9 mouse cellular contexts compared by ENCODE assay signal in genomic region chr5:116288849-116289570, GRCm38 (mm10). TPM values are rescaled to one million over a fixed set of nuclear protein-coding genes. Genes with fewer than 3 reads are reported as not detected.
DNase-seq lines count a peak whose midpoint lies in the region; ATAC-seq lines count a peak whose summit lies in the region.
"Had no signal": no experiment of that assay in that cellular context is flagged by ENCODE, and none has a peak within 500 bp of the region (broad histone marks: within the 10 kb centered on the region; RNA-seq: fewer than 3 reads in every experiment).

TSS of gene Ccdc60 (minus strand) at chr5:116288985.

- peak within 1 kb of the TSS; percentile 53 for H3K4me2 ChIP-seq in heart, embryonic 16.5 days (ENCODE audit: low read depth, low read length)
- H3K4me2 ChIP-seq in limb, embryonic 11.5 days (ENCODE audit: low read depth, severe bottlenecking): peak within 1 kb of the TSS; percentile 34
- peak within 1 kb of the TSS; percentile 36 for H3K4me2 ChIP-seq in midbrain, embryonic 13.5 days (replicated peaks)

- H3K27me3 ChIP-seq in heart, embryonic 16.5 days (ENCODE audit: control insufficient read depth, insufficient read depth, low read length): no peaks in the 10 kb centered on the region; the same call in 1 of the 2 replicates
- H3K27me3 ChIP-seq in limb, embryonic 11.5 days (ENCODE audit: control insufficient read depth, insufficient read depth, low read length): no peaks in the 10 kb centered on the region
- peaks cover 5% of the 10 kb centered on the region; the same call in 1 of the 2 replicates for H3K27me3 ChIP-seq in midbrain, embryonic 13.5 days
- H3K27me3 ChIP-seq: megakaryocyte, embryonic 14.5 days had no signal

- WGBS in heart, embryonic 16.5 days: 6% methylated on average over 28 of the region's 28 CpGs
- 7% methylated on average over 28 of the region's 28 CpGs for WGBS in limb, embryonic 11.5 days
- WGBS in midbrain, embryonic 13.5 days: 4% methylated on average over 28 of the region's 28 CpGs

- peak; percentile 64; the same call in 1 of the 2 replicates for ATAC-seq in heart, embryonic 16.5 days (replicated peaks; ENCODE audit: extremely low read depth, insufficient read depth, low FRiP score)
- peak; percentile 78; the same call in 1 of the 2 replicates for ATAC-seq in limb, embryonic 11.5 days (ENCODE audit: insufficient number of reproducible peaks, low FRiP score, low TSS enrichment, low read depth)
- ATAC-seq in midbrain, embryonic 13.5 days: peak; percentile 79

- no peaks in the 10 kb centered on the region for H3K36me3 ChIP-seq in heart, embryonic 16.5 days (ENCODE audit: control insufficient read depth, insufficient read depth)
- H3K36me3 ChIP-seq in limb, embryonic 11.5 days (ENCODE audit: control insufficient read depth, insufficient read depth, low read length): no peaks in the 10 kb centered on the region
- no peaks in the 10 kb centered on the region for H3K36me3 ChIP-seq in midbrain, embryonic 13.5 days

- peak within 1 kb of the TSS; percentile 24 for H3K4me3 ChIP-seq in heart, embryonic 16.5 days (ENCODE audit: low read length)
- peak within 1 kb of the TSS; percentile 12; the same call in 1 of the 2 replicates for H3K4me3 ChIP-seq in limb, embryonic 11.5 days (ENCODE audit: low read depth, low read length)
- H3K4me3 ChIP-seq in midbrain, embryonic 13.5 days (replicated peaks): 0 out of 2 replicates have a peak within 1 kb of the TSS, but pooled peaks have one; percentile 2

- DNase-seq in right cerebral cortex, postnatal 14 days: peak; percentile 26
- DNase-seq in right cerebral cortex, postnatal 25 days: no peak
- DNase-seq in limb, embryonic 11.5 days (ENCODE audit: low spot score): peak; percentile 86
- peak; percentile 67 for DNase-seq in thymus, postnatal 25 days
- DNase-seq in frontal cortex, postnatal 10 days (ENCODE audit: low spot score in 2 of 2): no peak
- DNase-seq in left cerebral cortex, adult 9 months (ENCODE audit: low spot score in 2 of 2): no peak

- H3K9me3 ChIP-seq in heart, embryonic 16.5 days (replicated peaks; ENCODE audit: control insufficient read depth, low read length): no peaks in the 10 kb centered on the region
- no peaks in the 10 kb centered on the region for H3K9me3 ChIP-seq in limb, embryonic 11.5 days (ENCODE audit: control insufficient read depth, low read length)
- H3K9me3 ChIP-seq in midbrain, embryonic 13.5 days: no peaks in the 10 kb centered on the region

- H3K4me1 ChIP-seq in heart, embryonic 16.5 days (ENCODE audit: control insufficient read depth, insufficient read depth, low read length): peaks cover 7% of the 10 kb centered on the region; the same call in 1 of the 2 replicates
- peaks cover 10% of the 10 kb centered on the region for H3K4me1 ChIP-seq in limb, embryonic 11.5 days (ENCODE audit: control insufficient read depth, insufficient read depth, low read length)
- peaks cover 31% of the 10 kb centered on the region for H3K4me1 ChIP-seq in midbrain, embryonic 13.5 days (replicated peaks)
- H3K4me1 ChIP-seq: megakaryocyte, embryonic 14.5 days had no signal

- H3K9ac ChIP-seq in heart, embryonic 16.5 days (ENCODE audit: low read length): no peak within 1 kb of the TSS
- no peak within 1 kb of the TSS for H3K9ac ChIP-seq in limb, embryonic 11.5 days (ENCODE audit: low read length)
- H3K9ac ChIP-seq in midbrain, embryonic 13.5 days (replicated peaks): no peak within 1 kb of the TSS

- H3K27ac ChIP-seq in heart, embryonic 16.5 days (ENCODE audit: low read length): no peak within 1 kb of the TSS
- no peak within 1 kb of the TSS for H3K27ac ChIP-seq in limb, embryonic 11.5 days (replicated peaks; ENCODE audit: low read depth, low read length)
- no peak within 1 kb of the TSS for H3K27ac ChIP-seq in midbrain, embryonic 13.5 days

RNA-seq across cellular contexts. Expression of gene Ccdc60, which starts in this region (rescaled TPM):
- polyA plus RNA-seq in heart, embryonic 16.5 days (2015; fragmentation: Nextera tagmentation; extraction: Ambion mirVana): 0.35 and 0.44 TPM in 2 replicates
- polyA plus RNA-seq in limb, embryonic 11.5 days (2014; fragmentation: Nextera tagmentation; extraction: Ambion mirVana): 1.3 and 1.5 TPM in 2 replicates
- polyA plus RNA-seq in midbrain, embryonic 13.5 days (2015; fragmentation: Nextera tagmentation; extraction: Ambion mirVana): 2.1 and 2.5 TPM in 2 replicates

Comparison
In these comparisons a context has a peak if more than half of its experiments do, and no peak if none do; other contexts are left out.
1. DNase-seq: peak in right cerebral cortex, postnatal 14 days (single experiment), limb, embryonic 11.5 days (single experiment) and thymus, postnatal 25 days (single experiment); none in right cerebral cortex, postnatal 25 days (single experiment), frontal cortex, postnatal 10 days (0 of 2) and left cerebral cortex, adult 9 months (0 of 2).
2. Peak in ATAC-seq, H3K4me3 ChIP-seq and H3K4me2 ChIP-seq in heart, embryonic 16.5 days; RNA of the gene not detected or under 1 TPM.
3. Peak in every context shown above with its lines, with median percentiles within 50 percentile points of each other: ATAC-seq, H3K4me2 ChIP-seq and H3K4me3 ChIP-seq.